Mouse (Mus musculus) midbrain, embryonic 13.5 days (tissue): ENCODE results near the gene Txnrd2. TPM values are rescaled to one million over a fixed set of nuclear protein-coding genes. Genes with fewer than 3 reads are reported as not detected.
A peak's percentile ranks its signal among the peaks of the same experiment; 100 is the strongest.

ENCODE experiments used
- ATAC-seq: fragments of 200-750 bp; cut with Nextera tagmentation; 2 replicates; pipeline ENCODE4 v1.8.0; 2017; ENCODE audit warnings: mild to moderate bottlenecking, moderate TSS enrichment, moderate library complexity
- H3K27ac ChIP-seq: fragments of 300-500 bp; sonication (generic); 2 replicates; pipeline ENCODE4 v1.5.1; 2015; ENCODE audit warnings: inconsistent platforms, mild to moderate bottlenecking, moderate library complexity
- H3K27me3 ChIP-seq: fragments of 300-500 bp; sonication (generic); 2 replicates; pipeline ENCODE4 v1.6.1; 2015; ENCODE audit warnings: mild to moderate bottlenecking, inconsistent platforms
- H3K36me3 ChIP-seq: fragments of 300-500 bp; sonication (generic); 2 replicates; pipeline ENCODE4 v1.6.1; 2015; ENCODE audit warnings: mild to moderate bottlenecking, inconsistent platforms
- H3K4me1 ChIP-seq: fragments of 300-500 bp; sonication (generic); replicated peaks from 2 replicates; pipeline ENCODE4 v1.6.1; 2015; ENCODE audit warnings: inconsistent platforms
- H3K4me2 ChIP-seq: fragments of 300-500 bp; sonication (generic); replicated peaks from 2 replicates; pipeline ENCODE4 v1.6.1; 2015; ENCODE audit warnings: moderate library complexity, mild to moderate bottlenecking, inconsistent platforms
- H3K4me3 ChIP-seq: fragments of 300-500 bp; sonication (generic); replicated peaks from 2 replicates; pipeline ENCODE4 v1.5.1; 2015; ENCODE audit warnings: mild to moderate bottlenecking, inconsistent platforms
- H3K9ac ChIP-seq: fragments of 300-500 bp; sonication (generic); replicated peaks from 2 replicates; pipeline ENCODE4 v1.6.1; 2015; ENCODE audit warnings: mild to moderate bottlenecking, inconsistent platforms
- H3K9me3 ChIP-seq: fragments of 300-500 bp; sonication (generic); 2 replicates; pipeline ENCODE4 v1.6.1; 2016; ENCODE audit warnings: mild to moderate bottlenecking, inconsistent platforms
- WGBS: fragments of 180-500 bp; shearing (Covaris S2); methylation state at CpG from one replicate; pipeline ENCODE4 v1.1.7; 2015; 5-methylcytosine and 5-hydroxymethylcytosine counted together
- polyA plus RNA-seq: library from polyadenylated mRNA; unstranded; fragments of >200 nt; fragmentation: Nextera tagmentation; extraction: Ambion mirVana; gene quantifications from 2 replicates; pipeline ENCODE4 v1.2.1, GENCODE M21; 2015

Gene Txnrd2
- polyA plus RNA-seq, 1 experiment from 2014 or later: 25.9 TPM

GRCm38 (mm10) chr16:18409776-18410175 is 16.4 kb upstream of the Txnrd2 start:
- Histone ChIP-seq H3K4me1 (peaks cover 40% of the 10 kb centered on the region), H3K4me3 (no peak overlapping the region), H3K27me3 (no peaks in the 10 kb centered on the region), H3K27ac (peak overlapping the region; percentile 60), H3K9ac (no peak overlapping the region), H3K36me3 (peaks cover 63% of the 10 kb centered on the region), H3K4me2 (no peak overlapping the region), H3K9me3 (no peaks in the 10 kb centered on the region)
- 65% methylated on average over 4 of the region's 4 CpGs for WGBS
- ATAC-seq: no peak

- ATAC-seq: no peak
- Histone ChIP-seq H3K27ac (peak overlapping the region; percentile 62; the same call in 1 of the 2 replicates), H3K36me3 (peaks cover 59% of the 10 kb centered on the region), H3K4me2 (no peak overlapping the region), H3K27me3 (no peaks in the 10 kb centered on the region), H3K9me3 (no peaks in the 10 kb centered on the region), H3K9ac (peak overlapping the region; percentile 41; the same call in 1 of the 2 replicates), H3K4me1 (peaks cover 38% of the 10 kb centered on the region), H3K4me3 (no peak overlapping the region)
- 73% methylated on average over 5 of the region's 5 CpGs for WGBS
These were observed 15.8 kb upstream of the Txnrd2 start for GRCm38 (mm10) chr16:18410418-18410817.

GRCm38 (mm10) chr16:18411026-18411649 is 15.0 kb upstream of the Txnrd2 start:
- Histone ChIP-seq H3K4me1 (peaks cover 32% of the 10 kb centered on the region), H3K9ac (peak overlapping the region; percentile 41; the same call in 1 of the 2 replicates), H3K27ac (peak overlapping the region; percentile 62), H3K27me3 (no peaks in the 10 kb centered on the region), H3K4me2 (no peak overlapping the region), H3K4me3 (no peak overlapping the region), H3K9me3 (no peaks in the 10 kb centered on the region), H3K36me3 (peaks cover 58% of the 10 kb centered on the region)
- WGBS: 51% methylated on average over 13 of the region's 13 CpGs
- ATAC-seq: peak; percentile 22

- WGBS: 87% methylated on average over 12 of the region's 12 CpGs
- no peak overlapping the region for H3K4me2 ChIP-seq
- H3K27ac ChIP-seq: peak overlapping the region; percentile 62; the same call in 1 of the 2 replicates
- no peak overlapping the region for H3K4me3 ChIP-seq
- peaks cover 32% of the 10 kb centered on the region for H3K4me1 ChIP-seq
- H3K36me3 ChIP-seq: peaks cover 58% of the 10 kb centered on the region
- no peaks in the 10 kb centered on the region for H3K9me3 ChIP-seq
- H3K9ac ChIP-seq: no peak overlapping the region
- ATAC-seq: 0 out of 2 replicates have a peak, but pooled peaks have one; percentile 10
- no peaks in the 10 kb centered on the region for H3K27me3 ChIP-seq
These were observed 14.2 kb upstream of the Txnrd2 start for GRCm38 (mm10) chr16:18411802-18412476.

GRCm38 (mm10) chr16:18413032-18413816 is 13.0 kb upstream of the Txnrd2 start:
- Histone ChIP-seq H3K36me3 (peaks cover 55% of the 10 kb centered on the region), H3K27me3 (no peaks in the 10 kb centered on the region), H3K27ac (no peak overlapping the region), H3K9me3 (no peaks in the 10 kb centered on the region), H3K9ac (no peak overlapping the region), H3K4me2 (no peak overlapping the region), H3K4me3 (no peak overlapping the region), H3K4me1 (peaks cover 32% of the 10 kb centered on the region)
- ATAC-seq: no peak
- WGBS: 89% methylated on average over 7 of the region's 7 CpGs

- no peak for ATAC-seq
- no peak overlapping the region for H3K9ac ChIP-seq
- no peak overlapping the region for H3K4me3 ChIP-seq
- no peak overlapping the region for H3K27ac ChIP-seq
- peaks cover 40% of the 10 kb centered on the region for H3K36me3 ChIP-seq
- H3K27me3 ChIP-seq: no peaks in the 10 kb centered on the region
- peaks cover 14% of the 10 kb centered on the region for H3K4me1 ChIP-seq
- 90% methylated on average over 18 of the region's 18 CpGs for WGBS
- H3K4me2 ChIP-seq: no peak overlapping the region
- no peaks in the 10 kb centered on the region for H3K9me3 ChIP-seq
These were observed 10.0 kb upstream of the Txnrd2 start for GRCm38 (mm10) chr16:18416094-18416761.

GRCm38 (mm10) chr16:18416837-18417236 is 9.3 kb upstream of the Txnrd2 start:
- Histone ChIP-seq H3K4me1 (peaks cover 8% of the 10 kb centered on the region), H3K36me3 (peaks cover 39% of the 10 kb centered on the region), H3K4me2 (no peak overlapping the region), H3K4me3 (no peak overlapping the region), H3K9me3 (no peaks in the 10 kb centered on the region), H3K9ac (no peak overlapping the region), H3K27me3 (no peaks in the 10 kb centered on the region), H3K27ac (no peak overlapping the region)
- WGBS: 94% methylated on average over 3 of the region's 3 CpGs
- ATAC-seq: no peak

- Histone ChIP-seq H3K4me3 (no peak overlapping the region), H3K27me3 (no peaks in the 10 kb centered on the region), H3K27ac (no peak overlapping the region), H3K36me3 (peaks cover 43% of the 10 kb centered on the region), H3K4me2 (no peak overlapping the region), H3K9ac (no peak overlapping the region), H3K9me3 (no peaks in the 10 kb centered on the region), H3K4me1 (0 out of 2 replicates have a peak, but pooled peaks cover 4% of the 10 kb centered on the region)
- WGBS: 91% methylated on average over 5 of the region's 5 CpGs
- ATAC-seq: no peak
These were observed 8.7 kb upstream of the Txnrd2 start for GRCm38 (mm10) chr16:18417491-18417890.

- peaks cover 7% of the 10 kb centered on the region for H3K4me1 ChIP-seq
- 91% methylated on average over 4 of the region's 4 CpGs for WGBS
These were observed 7.2 kb upstream of the Txnrd2 start for GRCm38 (mm10) chr16:18418756-18419602.

GRCm38 (mm10) chr16:18419603-18420026 is 6.6 kb upstream of the Txnrd2 start:
- 93% methylated on average over 1 of the region's 1 CpGs for WGBS
- H3K36me3 ChIP-seq: peaks cover 54% of the 10 kb centered on the region
- no peak overlapping the region for H3K27ac ChIP-seq
- ATAC-seq: no peak
- peaks cover 13% of the 10 kb centered on the region for H3K4me1 ChIP-seq
- H3K4me3 ChIP-seq: no peak overlapping the region
- H3K4me2 ChIP-seq: no peak overlapping the region
- no peaks in the 10 kb centered on the region for H3K9me3 ChIP-seq
- H3K9ac ChIP-seq: no peak overlapping the region
- no peaks in the 10 kb centered on the region for H3K27me3 ChIP-seq

More at GRCm38 (mm10) chr16:18418756-18419602, 7.2 kb upstream of the Txnrd2 start:
- ATAC-seq: peak; percentile 35; the same call in 1 of the 2 replicates
- Histone ChIP-seq H3K4me3 (no peak overlapping the region), H3K4me2 (no peak overlapping the region), H3K27ac (no peak overlapping the region), H3K27me3 (no peaks in the 10 kb centered on the region), H3K36me3 (peaks cover 56% of the 10 kb centered on the region), H3K9ac (no peak overlapping the region), H3K9me3 (no peaks in the 10 kb centered on the region)

GRCm38 (mm10) chr16:18420571-18420970 is 5.6 kb upstream of the Txnrd2 start:
- Histone ChIP-seq H3K9me3 (no peaks in the 10 kb centered on the region), H3K36me3 (peaks cover 48% of the 10 kb centered on the region), H3K4me3 (no peak overlapping the region), H3K27me3 (no peaks in the 10 kb centered on the region), H3K27ac (no peak overlapping the region), H3K4me1 (peaks cover 20% of the 10 kb centered on the region), H3K9ac (no peak overlapping the region), H3K4me2 (no peak overlapping the region)
- no peak for ATAC-seq
- WGBS: 65% methylated on average over 3 of the region's 3 CpGs
